Mouse (Mus musculus) neutrophil, adult 5-6 weeks (primary cell): ENCODE measurements around the gene Fshr. TPM values are rescaled to one million over a fixed set of nuclear protein-coding genes. Genes with fewer than 3 reads are reported as not detected.

Source experiments
- ATAC-seq: fragments of 151-379, 151-347 bp; 2 replicates; pipeline ENCODE4 v1.8.0; 2017; ENCODE audit warnings: mild to moderate bottlenecking, moderate TSS enrichment; ENCODE audit not compliant: insufficient number of reproducible peaks, poor library complexity, low FRiP score, severe bottlenecking; ENCODE audit errors: extremely low read depth
- total RNA-seq: library from RNA; stranded (forward); fragments of 200-1000 nt; gene quantifications from 2 replicates; pipeline ENCODE4 v1.2.3, GENCODE M21; 2017

Fshr gene
- total RNA-seq, 1 experiment from 2014 or later = not detected

DNA sequence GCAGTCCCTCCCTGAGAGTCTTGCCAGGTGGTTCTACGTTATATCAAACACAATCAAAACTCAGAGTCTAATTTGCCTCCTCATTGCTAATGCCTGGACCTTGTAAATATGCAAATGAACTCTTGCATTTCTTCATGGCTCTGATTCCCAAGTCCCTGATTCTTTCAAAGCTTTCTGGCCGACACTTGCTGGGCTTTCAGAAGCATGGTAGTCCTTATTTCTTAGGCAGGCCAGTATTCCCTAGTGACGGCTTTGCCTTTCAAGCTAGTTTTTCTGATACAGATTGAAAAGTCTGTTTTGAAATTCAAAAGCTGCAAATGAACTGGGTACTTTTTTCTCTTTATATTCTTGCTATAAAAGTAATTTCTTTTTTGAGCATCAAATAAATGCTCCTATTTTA lies 263.5 kb downstream of the Fshr start:
- no peak for ATAC-seq
